Mouse (Mus musculus) ES-E14 (cell line): ENCODE results near the gene Coa7. TPM values are rescaled to one million over a fixed set of nuclear protein-coding genes. Genes with fewer than 3 reads are reported as not detected.

Source experiments
- DNase-seq: peaks from one replicate; pipeline ENCODE4 v3.0.0-alpha.2; 2013; ENCODE audit warnings: low read depth, low spot score
- H3K27ac ChIP-seq: 2 replicates; pipeline ENCODE4 v1.5.1; 2012; ENCODE audit warnings: low read depth, mild to moderate bottlenecking, low read length, moderate library complexity, mixed read lengths; ENCODE audit not compliant: poor library complexity, insufficient read depth, severe bottlenecking
- H3K36me3 ChIP-seq: 2 replicates; pipeline ENCODE4 v1.6.1; 2012; ENCODE audit warnings: mild to moderate bottlenecking, low read length, moderate library complexity, mixed read lengths; ENCODE audit not compliant: control insufficient read depth, poor library complexity, insufficient read depth, severe bottlenecking
- H3K4me1 ChIP-seq, 2 experiments: fragments of 150-350 bp in 1 of 2; sonication (generic) in 1 of 2; 2 replicates each; pipeline ENCODE4 v1.6.1; 2012; ENCODE audit warnings: low read length in 2 of 2, mild to moderate bottlenecking in 1 of 2, mixed read lengths in 1 of 2; ENCODE audit not compliant: control insufficient read depth in 2 of 2, insufficient read depth in 2 of 2, poor library complexity in 1 of 2
- H3K4me3 ChIP-seq, 2 experiments: fragments of 150-350 bp in 1 of 2; sonication (generic) in 1 of 2; 2 replicates each; pipeline ENCODE4 v1.5.1; 2012; ENCODE audit warnings: low read length in 2 of 2, low read depth in 1 of 2, mild to moderate bottlenecking in 1 of 2, mixed read lengths in 1 of 2; ENCODE audit not compliant: insufficient read depth in 1 of 2, poor library complexity in 1 of 2, severe bottlenecking in 1 of 2
- H3K9ac ChIP-seq: 2 replicates; pipeline ENCODE4 v1.6.1; 2012; ENCODE audit warnings: low read depth, mild to moderate bottlenecking, low read length, mixed read lengths; ENCODE audit not compliant: poor library complexity, insufficient read depth, severe bottlenecking
- H3K9me3 ChIP-seq: fragments of 150-350 bp; sonication (generic); 2 replicates; pipeline ENCODE4 v1.6.1; 2012; ENCODE audit warnings: low read depth, mild to moderate bottlenecking, low read length; ENCODE audit not compliant: control insufficient read depth, insufficient read depth
- CHD2 ChIP-seq: IDR thresholded peaks from 2 replicates; pipeline ENCODE4 v1.6.1; 2014; ENCODE audit warnings: mild to moderate bottlenecking, low read depth, low read length, inconsistent platforms
- HCFC1 ChIP-seq: IDR thresholded peaks from 2 replicates; pipeline ENCODE4 v1.6.1; 2012; ENCODE audit warnings: low read length, inconsistent platforms, borderline replicate concordance; ENCODE audit not compliant: insufficient read depth
- MAFK ChIP-seq: IDR thresholded peaks from 2 replicates; pipeline ENCODE4 v1.6.1; 2014; ENCODE audit warnings: mild to moderate bottlenecking, low read depth, low read length, inconsistent platforms; ENCODE audit not compliant: insufficient read depth
- ZC3H11A ChIP-seq: IDR thresholded peaks from 2 replicates; pipeline ENCODE4 v1.6.1; 2012; ENCODE audit warnings: low read depth, mild to moderate bottlenecking, inconsistent platforms, low read length, borderline replicate concordance
- ZNF384 ChIP-seq: IDR thresholded peaks from 2 replicates; pipeline ENCODE4 v1.6.1; 2012; ENCODE audit warnings: low read depth, low read length, inconsistent platforms
- in situ Hi-C, 2 experiments: fragments of 600-800 bp; cut with MboI; formaldehyde crosslinking; loops; one replicate each; pipeline ENCODE4 v1.15.1; 2025; ENCODE audit warnings: low sequenced_read_pairs in 2 of 2, inconsistent platforms in 1 of 2; ENCODE audit not compliant: unreplicated experiment in 2 of 2
- total RNA-seq: library from RNA; depleted of rRNA; stranded (reverse); fragments of 300-350 nt; gene quantifications from 2 replicates; pipeline ENCODE4 v1.2.3, GENCODE M21; 2012; rRNA removed

Gene Coa7
- total RNA-seq, 1 experiment = 37.0 TPM

- TF ChIP-seq CHD2 (no peak), HCFC1 (no peak), ZC3H11A (no peak), MAFK (no peak), ZNF384 (no peak)
- Histone ChIP-seq H3K9ac (peak overlapping the region; percentile 35; the same call in 1 of the 2 replicates), H3K9me3 (no peaks in the 10 kb centered on the region), H3K4me3 (peak overlapping the region; percentile 19 to 34; a peak in 3 of 4 replicates), H3K27ac (no peak overlapping the region), H3K4me1 (peaks cover 19 to 27% of the 10 kb centered on the region in 2 experiments), H3K36me3 (no peaks in the 10 kb centered on the region)
- in situ Hi-C loops = no loop called here
- no peak for DNase-seq
Observed at GRCm38 (mm10) chr4:108387681-108388253, 59.8 kb downstream of the Coa7 start.

- no peak for DNase-seq
- Histone ChIP-seq H3K4me3 (no peak overlapping the region), H3K36me3 (no peaks in the 10 kb centered on the region), H3K9ac (no peak overlapping the region), H3K4me1 (peaks cover 19 to 27% of the 10 kb centered on the region in 2 experiments), H3K9me3 (no peaks in the 10 kb centered on the region), H3K27ac (no peak overlapping the region)
- in situ Hi-C loops = no loop called here
- no peak for TF ChIP-seq MAFK
- TF ChIP-seq HCFC1 = no peak
- TF ChIP-seq ZC3H11A = no peak
- no peak for TF ChIP-seq ZNF384
- TF ChIP-seq CHD2 = no peak
Observed at GRCm38 (mm10) chr4:108388741-108389140, 60.8 kb downstream of the Coa7 start.

GRCm38 (mm10) chr4:108391124-108391523 lies 63.2 kb downstream of the Coa7 start:
- no peak overlapping the region for H3K4me3 ChIP-seq
- no peak overlapping the region for H3K27ac ChIP-seq
- in situ Hi-C loops = no loop called here
- TF ChIP-seq CHD2 = no peak
- no peak for TF ChIP-seq MAFK
- H3K4me1 ChIP-seq = peaks cover 11 to 12% of the 10 kb centered on the region in 2 experiments
- H3K9me3 ChIP-seq = no peaks in the 10 kb centered on the region
- H3K36me3 ChIP-seq = no peaks in the 10 kb centered on the region
- no peak overlapping the region for H3K9ac ChIP-seq
- DNase-seq = no peak

Other genes with a start within 250 kb of the Coa7 start
- gene Podn, start 231.7 kb upstream of the Coa7 start, total RNA-seq = 0.74 and 1.0 TPM in 2 replicates
- gene Scp2, start 183.1 kb upstream of the Coa7 start, total RNA-seq = 50.4 and 65.9 TPM in 2 replicates
- gene Echdc2, start 162.7 kb upstream of the Coa7 start, total RNA-seq = 37.9 and 50.8 TPM in 2 replicates
- 10.4 and 12.8 TPM in 2 replicates for gene Zyg11a, start 110.1 kb upstream of the Coa7 start, total RNA-seq
- 13.3 and 13.6 TPM in 2 replicates for gene Zyg11b, start 27.0 kb upstream of the Coa7 start, total RNA-seq
- 1.5 and 5.5 TPM in 2 replicates for gene Shisal2a, start 55.2 kb downstream of the Coa7 start, total RNA-seq
- 18.6 and 35.1 TPM in 2 replicates for gene Gpx7, start 78.8 kb downstream of the Coa7 start, total RNA-seq
- 27.2 and 32.8 TPM in 2 replicates for gene Tut4, start 131.3 kb downstream of the Coa7 start, total RNA-seq